ENCODE assay signal across 11 mouse cellular contexts in genomic region chr2:157791528-157792162, GRCm38 (mm10). TPM values are rescaled to one million over a fixed set of nuclear protein-coding genes. Genes with fewer than 3 reads are reported as not detected.
DNase-seq lines count a peak whose midpoint lies in the region; ATAC-seq and TF ChIP-seq lines count a peak whose summit lies in the region.
"Had no signal": no experiment of that assay in that cellular context is flagged by ENCODE, and none has a peak within 500 bp of the region (broad histone marks: within the 10 kb centered on the region; RNA-seq: fewer than 3 reads in every experiment).

No protein-coding gene starts in this region.

- H3K4me2 ChIP-seq in kidney, postnatal 0 days (ENCODE audit: low read length) = no peak overlapping the region
- no peak overlapping the region for H3K4me2 ChIP-seq in midbrain, embryonic 12.5 days (replicated peaks)

- 0 out of 2 replicates have a peak, but pooled peaks cover 5% of the 10 kb centered on the region for H3K36me3 ChIP-seq in kidney, postnatal 0 days (ENCODE audit: insufficient read depth, low read length)
- H3K36me3 ChIP-seq in midbrain, embryonic 12.5 days = peaks cover 7% of the 10 kb centered on the region; the same call in 1 of the 2 replicates

- no peak overlapping the region for H3K9ac ChIP-seq in kidney, postnatal 0 days (ENCODE audit: low read depth, low read length)
- H3K9ac ChIP-seq in midbrain, embryonic 12.5 days (replicated peaks) = no peak overlapping the region
- H3K9ac ChIP-seq: liver, embryonic 14.5 days had no signal

- WGBS in kidney, postnatal 0 days = 53% methylated on average over 14 of the region's 14 CpGs
- 45% methylated on average over 14 of the region's 14 CpGs for WGBS in midbrain, embryonic 12.5 days

- no peak for TF ChIP-seq CTCF in kidney, postnatal 0 days (IDR thresholded peaks at IDR 0.05; ENCODE audit: low read depth)
- TF ChIP-seq CTCF in layer of hippocampus, adult 2 months (conservative IDR thresholded peaks at IDR 0.05) = no peak

- no peaks in the 10 kb centered on the region for H3K9me3 ChIP-seq in kidney, postnatal 0 days (replicated peaks; ENCODE audit: low read length)
- H3K9me3 ChIP-seq in midbrain, embryonic 12.5 days = no peaks in the 10 kb centered on the region

- H3K4me3 ChIP-seq in kidney, postnatal 0 days (replicated peaks; ENCODE audit: low read depth, low read length) = no peak overlapping the region
- H3K4me3 ChIP-seq in midbrain, embryonic 12.5 days = no peak overlapping the region
- H3K4me3 ChIP-seq in layer of hippocampus, adult 2 months = no peak overlapping the region

- no peaks in the 10 kb centered on the region for H3K27me3 ChIP-seq in kidney, postnatal 0 days (ENCODE audit: insufficient read depth, low read length)
- peaks cover 41% of the 10 kb centered on the region for H3K27me3 ChIP-seq in midbrain, embryonic 12.5 days

- H3K27ac ChIP-seq in kidney, postnatal 0 days = no peak overlapping the region
- peak overlapping the region; percentile 66 for H3K27ac ChIP-seq in midbrain, embryonic 12.5 days (replicated peaks)
- no peak overlapping the region for H3K27ac ChIP-seq in layer of hippocampus, adult 2 months
- H3K27ac ChIP-seq: liver, embryonic 14.5 days had no signal

- no peaks in the 10 kb centered on the region for H3K4me1 ChIP-seq in kidney, postnatal 0 days (replicated peaks; ENCODE audit: insufficient read depth, low read length)
- H3K4me1 ChIP-seq in midbrain, embryonic 12.5 days = peaks cover 12% of the 10 kb centered on the region; the same call in 1 of the 2 replicates

- ATAC-seq in kidney, postnatal 0 days (replicated peaks; ENCODE audit: low FRiP score, low read depth) = no peak
- ATAC-seq in midbrain, embryonic 12.5 days (ENCODE audit: low FRiP score, low read depth) = peak; percentile 66; the same call in 1 of the 2 replicates

- DNase-seq in cerebellum, postnatal 14 days = peak; percentile 48 to 54
- DNase-seq in cerebellum, adult 8-10 months = no peak
- DNase-seq in kidney, postnatal 0 days (ENCODE audit: low spot score) = peak; percentile 27
- no peak for DNase-seq in kidney, postnatal 36 days
- DNase-seq in retina, postnatal 1 day = peak; percentile 63
- no peak for DNase-seq in frontal cortex, adult 2 months (ENCODE audit: extremely low spot score in 1 of 2, low spot score in 1 of 2)
- no peak for DNase-seq in layer of hippocampus, adult 2 months (ENCODE audit: low spot score in 2 of 2)
- DNase-seq: adrenal gland, postnatal 10 days; kidney, adult 18-20 months had no signal

RNA-seq across cellular contexts. Expression of gene Ctnnbl1, which starts 54.4 kb away (rescaled TPM):
- 46.3 and 51.8 TPM in 2 replicates for polyA plus RNA-seq in kidney, postnatal 0 days (2015; fragmentation: Nextera tagmentation; extraction: Ambion mirVana)
- 89.1 and 94.2 TPM in 2 replicates for polyA plus RNA-seq in midbrain, embryonic 12.5 days (2016; fragmentation: Nextera tagmentation; extraction: Ambion mirVana)
- polyA plus RNA-seq in frontal cortex, adult 2 months (2012; rRNA removed) = 29.1 and 30.8 TPM in 2 replicates
- 10 to 100 TPM; 29.2 to 32.8 TPM for total RNA-seq in layer of hippocampus, adult 2 months (2021)

Comparison
In these comparisons a context has a peak if more than half of its experiments do, and no peak if none do; other contexts are left out.
1. DNase-seq: peak in cerebellum, postnatal 14 days (2 of 2), kidney, postnatal 0 days (single experiment) and retina, postnatal 1 day (single experiment); none in cerebellum, adult 8-10 months (single experiment), kidney, postnatal 36 days (0 of 2), frontal cortex, adult 2 months (0 of 2) and layer of hippocampus, adult 2 months (0 of 2).